Mouse (Mus musculus) ES-Bruce4 (cell line): ENCODE measurements around the gene Rab30. TPM values are rescaled to one million over a fixed set of nuclear protein-coding genes. Genes with fewer than 3 reads are reported as not detected.

Source experiments
- H3K27ac ChIP-seq: 2 replicates; pipeline ENCODE4 v1.5.1; 2012; ENCODE audit warnings: low read length, inconsistent platforms; ENCODE audit not compliant: insufficient read depth
- H3K27me3 ChIP-seq: 2 replicates; pipeline ENCODE4 v1.6.1; 2012; ENCODE audit warnings: mild to moderate bottlenecking, low read length, inconsistent platforms; ENCODE audit not compliant: control insufficient read depth, poor library complexity, insufficient read depth, severe bottlenecking
- H3K36me3 ChIP-seq: 2 replicates; pipeline ENCODE4 v1.6.1; 2012; ENCODE audit warnings: inconsistent platforms, mild to moderate bottlenecking, low read length, moderate library complexity; ENCODE audit not compliant: control insufficient read depth, poor library complexity, insufficient read depth, severe bottlenecking
- H3K4me1 ChIP-seq: one replicate; pipeline ENCODE4 v1.8.1; 2011; ENCODE audit warnings: low read length; ENCODE audit not compliant: control insufficient read depth, insufficient read depth
- H3K4me3 ChIP-seq: 2 replicates; pipeline ENCODE4 v1.5.1; 2011; ENCODE audit warnings: low read depth, mild to moderate bottlenecking, low read length
- H3K9ac ChIP-seq: 2 replicates; pipeline ENCODE4 v1.6.1; 2012; ENCODE audit warnings: low read depth, mild to moderate bottlenecking, inconsistent platforms; ENCODE audit not compliant: poor library complexity, severe bottlenecking
- H3K9me3 ChIP-seq: replicated peaks from 2 replicates; pipeline ENCODE4 v1.6.1; 2012; ENCODE audit warnings: mild to moderate bottlenecking, low read length, inconsistent platforms; ENCODE audit not compliant: control insufficient read depth, poor library complexity, insufficient read depth, severe bottlenecking
- CTCF ChIP-seq: IDR thresholded peaks from one replicate; pipeline ENCODE4 v1.8.1; 2011; ENCODE audit warnings: low read depth, low read length
- EP300 ChIP-seq: IDR thresholded peaks from 2 replicates; pipeline ENCODE4 v1.6.1; 2011; ENCODE audit warnings: low read depth, low read length; ENCODE audit not compliant: insufficient read depth
- POLR2A ChIP-seq: IDR thresholded peaks from one replicate; pipeline ENCODE4 v1.8.1; 2011; ENCODE audit warnings: low read length; ENCODE audit not compliant: insufficient read depth
- polyA plus RNA-seq: library from polyadenylated mRNA; stranded (reverse); fragments of >200 nt; gene quantifications from 2 replicates; pipeline ENCODE4 v1.2.4, GENCODE M21; 2011; ENCODE audit warnings: low read depth; ENCODE audit not compliant: missing spikeins, insufficient read depth, insufficient read length

Rab30 gene
- polyA plus RNA-seq, 1 experiment, result 3.7 TPM

DNA sequence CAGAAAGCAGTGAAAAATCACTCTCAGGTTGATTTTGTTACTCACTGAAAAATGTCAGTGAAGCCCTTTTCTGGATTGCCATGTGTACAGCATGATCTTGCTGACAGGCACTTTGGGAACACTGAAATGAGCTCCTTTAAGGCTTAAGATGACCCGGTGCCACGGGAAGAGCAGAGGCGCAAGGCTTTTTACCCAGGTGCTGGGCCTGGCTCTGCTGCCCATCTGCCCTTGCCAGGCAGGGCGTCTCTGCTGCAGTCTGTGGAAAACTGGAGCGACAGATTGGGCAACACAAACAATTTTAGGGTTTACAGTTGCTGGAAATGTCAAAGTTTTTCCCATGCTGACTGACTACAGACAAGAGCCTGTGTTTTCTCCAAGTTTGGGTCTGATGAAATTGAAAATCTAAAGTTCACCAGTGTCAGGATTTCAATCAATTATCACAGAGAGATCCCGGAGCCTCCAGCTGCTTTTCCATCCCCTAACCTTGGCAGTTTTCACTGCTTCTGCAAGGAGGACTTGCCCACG, 79.6 kb downstream of the Rab30 start:
- Histone ChIP-seq H3K27ac (no peak overlapping the region), H3K27me3 (no peaks in the 10 kb centered on the region), H3K9ac (no peak overlapping the region), H3K9me3 (no peaks in the 10 kb centered on the region), H3K4me1 (no peaks in the 10 kb centered on the region), H3K36me3 (no peaks in the 10 kb centered on the region), H3K4me3 (no peak overlapping the region)
- TF ChIP-seq EP300 (no peak), POLR2A (no peak), CTCF (no peak)

DNA sequence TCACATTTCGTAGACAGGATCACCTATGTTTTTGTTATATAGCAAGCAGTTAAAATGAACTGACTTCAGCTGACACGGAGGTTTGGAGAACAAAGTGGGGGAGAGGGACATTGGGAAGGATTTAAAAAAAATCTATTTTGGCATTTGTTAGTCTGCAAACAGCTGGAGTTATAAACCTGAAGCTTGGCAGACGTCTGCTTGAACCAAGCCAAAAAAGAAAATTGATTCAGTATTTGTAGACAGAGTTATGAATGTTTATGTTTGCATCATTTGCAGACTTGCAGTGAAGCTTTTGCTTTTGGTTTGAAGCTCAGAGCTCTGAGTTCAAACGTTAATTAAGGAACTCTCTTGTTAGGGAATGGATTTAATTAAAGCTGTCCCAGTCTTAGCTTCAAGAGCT, 80.5 kb downstream of the Rab30 start:
- Histone ChIP-seq H3K27ac (no peak overlapping the region), H3K4me3 (no peak overlapping the region), H3K9ac (no peak overlapping the region), H3K27me3 (no peaks in the 10 kb centered on the region), H3K9me3 (no peaks in the 10 kb centered on the region), H3K36me3 (no peaks in the 10 kb centered on the region), H3K4me1 (no peaks in the 10 kb centered on the region)
- TF ChIP-seq POLR2A, result no peak
- TF ChIP-seq EP300, result no peak
- TF ChIP-seq CTCF, result no peak

DNA sequence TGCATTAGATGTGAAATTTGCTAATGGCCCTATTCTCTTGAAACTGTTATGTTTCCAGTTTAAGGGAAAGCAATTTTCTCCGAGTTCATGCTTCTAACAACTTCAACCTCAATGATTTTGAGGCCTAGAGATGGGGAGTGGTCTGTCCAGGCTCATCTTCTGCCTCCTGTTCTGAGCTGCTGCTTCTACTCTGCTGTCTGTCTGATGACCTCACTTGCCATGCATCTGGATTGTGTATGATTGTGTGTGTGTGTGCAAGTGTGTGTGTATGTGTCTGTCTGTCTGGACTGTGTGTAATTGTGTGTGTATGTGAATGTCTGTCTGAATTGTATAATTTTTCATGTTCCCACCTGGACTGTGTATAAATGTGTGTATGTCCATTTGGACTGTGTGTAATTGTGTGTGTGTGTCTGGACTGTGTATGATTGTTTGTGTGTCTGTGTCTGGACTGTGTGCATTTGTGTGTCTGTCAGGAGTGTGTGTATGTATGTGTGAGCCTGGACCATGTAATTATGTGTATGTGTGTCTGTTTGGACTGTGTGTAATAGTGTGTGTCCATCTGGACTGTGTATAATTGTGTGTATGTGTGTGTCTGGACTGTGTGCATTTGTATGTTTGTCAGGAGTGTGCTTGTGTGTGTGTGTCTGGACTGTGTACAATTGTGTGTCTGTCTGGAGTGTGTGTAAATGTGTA, 81.2 kb downstream of the Rab30 start:
- no peaks in the 10 kb centered on the region for H3K9me3 ChIP-seq
- H3K36me3 ChIP-seq, result no peaks in the 10 kb centered on the region
- H3K4me1 ChIP-seq, result no peaks in the 10 kb centered on the region
- H3K27me3 ChIP-seq, result no peaks in the 10 kb centered on the region
- no peak overlapping the region for H3K9ac ChIP-seq
- no peak overlapping the region for H3K27ac ChIP-seq
- no peak overlapping the region for H3K4me3 ChIP-seq
- TF ChIP-seq EP300, result no peak
- no peak for TF ChIP-seq CTCF
- no peak for TF ChIP-seq POLR2A

DNA sequence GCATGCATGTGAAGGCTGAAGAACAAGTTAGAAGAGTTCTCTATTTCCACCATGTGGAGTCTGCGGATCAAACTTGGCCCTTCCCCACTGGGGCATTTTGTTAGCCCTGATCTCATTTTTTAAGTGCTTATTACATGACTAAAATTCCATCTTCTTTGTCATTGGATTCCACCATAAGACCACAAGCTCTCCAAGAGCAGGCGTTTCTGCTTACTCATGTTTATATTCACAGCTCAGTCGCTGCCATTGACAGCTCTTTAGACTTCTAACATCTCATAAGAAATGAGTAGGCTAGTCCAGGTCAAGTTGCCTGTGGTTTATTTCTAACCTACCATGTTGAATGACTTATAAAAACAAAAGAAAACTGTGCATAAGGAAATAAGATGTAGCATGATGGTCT, 84.8 kb downstream of the Rab30 start:
- TF ChIP-seq CTCF (no peak), EP300 (no peak), POLR2A (no peak)
- Histone ChIP-seq H3K36me3 (no peaks in the 10 kb centered on the region), H3K27me3 (no peaks in the 10 kb centered on the region), H3K9me3 (no peaks in the 10 kb centered on the region), H3K4me3 (no peak overlapping the region), H3K9ac (no peak overlapping the region), H3K4me1 (no peaks in the 10 kb centered on the region), H3K27ac (no peak overlapping the region)

DNA sequence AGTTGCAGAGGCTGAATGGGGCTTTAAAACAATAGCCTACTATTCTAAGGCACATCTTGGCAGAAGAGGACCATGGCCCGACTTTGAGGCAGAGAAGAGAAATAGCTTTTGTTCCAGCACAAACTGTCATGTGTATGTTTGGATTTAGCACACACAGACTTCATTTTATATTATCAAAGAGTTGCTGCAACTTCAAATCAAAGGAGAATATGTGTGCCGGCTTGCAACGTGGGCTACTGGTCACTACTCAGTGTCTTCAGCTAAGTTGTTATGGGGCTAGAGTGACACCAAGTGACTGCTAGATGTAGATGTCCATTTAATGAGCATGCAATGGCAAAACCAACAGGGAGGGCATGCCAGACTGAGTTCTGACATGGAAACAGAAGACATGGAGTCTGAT, 86.6 kb downstream of the Rab30 start:
- no peaks in the 10 kb centered on the region for H3K4me1 ChIP-seq
- TF ChIP-seq EP300 (no peak), CTCF (no peak), POLR2A (no peak)
- no peak overlapping the region for H3K9ac ChIP-seq
- no peaks in the 10 kb centered on the region for H3K9me3 ChIP-seq
- no peaks in the 10 kb centered on the region for H3K36me3 ChIP-seq
- no peaks in the 10 kb centered on the region for H3K27me3 ChIP-seq
- no peak overlapping the region for H3K27ac ChIP-seq
- H3K4me3 ChIP-seq, result no peak overlapping the region

DNA sequence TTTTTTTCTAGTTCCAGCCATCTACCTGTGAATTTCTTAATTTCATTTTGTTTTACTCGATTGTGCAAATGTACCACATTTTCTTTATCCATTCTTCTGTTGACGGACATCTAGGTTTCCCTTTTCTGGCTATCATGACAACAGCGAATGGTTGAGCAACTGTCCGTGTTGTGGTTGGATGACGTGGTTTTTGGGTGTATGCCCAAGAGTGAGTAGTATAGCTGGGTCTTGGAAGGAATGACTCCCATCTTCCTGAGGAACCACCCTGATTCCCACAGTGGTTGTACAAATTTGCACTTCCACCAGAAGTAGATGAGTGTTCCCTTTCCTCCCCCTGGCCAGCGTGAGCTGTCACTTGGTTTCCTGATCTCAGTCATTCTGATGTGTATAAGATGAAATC, 91.0 kb downstream of the Rab30 start:
- TF ChIP-seq POLR2A, result no peak
- TF ChIP-seq EP300, result no peak
- no peak for TF ChIP-seq CTCF
- no peaks in the 10 kb centered on the region for H3K4me1 ChIP-seq
- H3K9ac ChIP-seq, result no peak overlapping the region
- H3K36me3 ChIP-seq, result no peaks in the 10 kb centered on the region
- H3K27me3 ChIP-seq, result no peaks in the 10 kb centered on the region
- no peaks in the 10 kb centered on the region for H3K9me3 ChIP-seq
- no peak overlapping the region for H3K27ac ChIP-seq
- H3K4me3 ChIP-seq, result no peak overlapping the region
